In the genomic region with DNA sequence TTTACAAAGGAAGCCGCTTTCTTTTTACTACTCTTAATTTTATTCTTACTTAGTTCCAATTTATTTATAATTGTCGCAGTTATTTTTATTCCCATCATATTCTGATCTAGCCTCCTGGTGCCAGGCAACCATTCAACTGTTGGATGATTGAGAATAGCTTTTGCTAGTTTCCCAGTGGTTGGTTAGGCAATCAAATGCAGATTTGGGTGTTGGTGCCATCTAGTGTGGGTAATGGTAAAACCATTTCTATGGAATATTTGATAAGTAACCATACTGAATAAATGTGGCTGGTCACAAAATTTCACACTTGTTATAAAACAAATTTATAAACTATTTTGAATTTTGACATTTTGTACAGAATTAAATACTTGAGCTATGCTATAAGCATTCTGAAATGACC, we compare ENCODE assay signal across 9 mouse cellular contexts. TPM values are rescaled to one million over a fixed set of nuclear protein-coding genes. Genes with fewer than 3 reads are reported as not detected.
DNase-seq lines count a peak whose midpoint lies in the region; ATAC-seq and TF ChIP-seq lines count a peak whose summit lies in the region.
"Had no signal": no experiment of that assay in that cellular context is flagged by ENCODE, and none has a peak within 500 bp of the region (broad histone marks: within the 10 kb centered on the region; RNA-seq: fewer than 3 reads in every experiment).

No protein-coding gene starts in this region.

- 92% methylated on average over 2 of the region's 2 CpGs for WGBS in kidney, embryonic 14.5 days

- DNase-seq in cerebellum, adult 9-10 months, result peak; percentile 61
- no peak for DNase-seq in cerebellum, adult 11-12 months
- peak; percentile 25 for DNase-seq in kidney, postnatal 10 days
- DNase-seq in gastrocnemius, postnatal 36 days, result no peak
- no peak for DNase-seq in testis, postnatal 14 days (ENCODE audit: low spot score)

- H3K79me2 ChIP-seq in C2C12 (ENCODE audit: control insufficient read depth, insufficient read depth), result peaks cover 100% of the 10 kb centered on the region

- no peaks in the 10 kb centered on the region for H3K27me3 ChIP-seq in kidney, embryonic 14.5 days (ENCODE audit: control insufficient read depth, insufficient read depth, low read length)
- H3K27me3 ChIP-seq in C2C12 (ENCODE audit: control insufficient read depth, insufficient read depth, insufficient read length), result no peaks in the 10 kb centered on the region
- H3K27me3 ChIP-seq: embryonic facial prominence, embryonic 13.5 days had no signal

- peaks cover 6% of the 10 kb centered on the region; the same call in 1 of the 2 replicates for H3K4me1 ChIP-seq in kidney, embryonic 14.5 days (ENCODE audit: control insufficient read depth, insufficient read depth, low read length)

- no peak for TF ChIP-seq CTCF in C2C12 (IDR thresholded peaks at IDR 0.05; ENCODE audit: control insufficient read depth, insufficient read depth, insufficient read length)

- no peak overlapping the region for H3ac ChIP-seq in C2C12 (ENCODE audit: control insufficient read depth, insufficient read length, low read depth)

- no peak overlapping the region for H3K9ac ChIP-seq in kidney, embryonic 14.5 days (ENCODE audit: low read depth, low read length)
- H3K9ac ChIP-seq: embryonic facial prominence, embryonic 13.5 days had no signal

- intact Hi-C loops in gastrocnemius, postnatal 36 days (cut with DNase I), result loop anchor here (2.0 to 5.0 kb wide), 2 partner anchors 170 to 508 kb away; no protein-coding TSS in a partner anchor

- no peak overlapping the region for H3K4me3 ChIP-seq in kidney, embryonic 14.5 days (ENCODE audit: low read length)
- H3K4me3 ChIP-seq in C2C12 (ENCODE audit: insufficient read depth, poor library complexity, severe bottlenecking), result no peak overlapping the region
- H3K4me3 ChIP-seq: embryonic facial prominence, embryonic 13.5 days had no signal

- peaks cover 97% of the 10 kb centered on the region for H3K79me3 ChIP-seq in C2C12 (ENCODE audit: low read depth)

- peaks cover 3% of the 10 kb centered on the region; the same call in 1 of the 2 replicates for H3K36me3 ChIP-seq in kidney, embryonic 14.5 days (ENCODE audit: control insufficient read depth, insufficient read depth, low read length)
- peaks cover 36% of the 10 kb centered on the region for H3K36me3 ChIP-seq in C2C12 (ENCODE audit: control insufficient read depth, insufficient read depth)

- no peaks in the 10 kb centered on the region for H3K9me3 ChIP-seq in kidney, embryonic 14.5 days (ENCODE audit: control insufficient read depth, low read length)
- H3K9me3 ChIP-seq: embryonic facial prominence, embryonic 13.5 days had no signal

- H3K27ac ChIP-seq in kidney, embryonic 14.5 days (ENCODE audit: low read depth, low read length), result no peak overlapping the region
- H3K27ac ChIP-seq: embryonic facial prominence, embryonic 13.5 days had no signal

- ATAC-seq in kidney, embryonic 14.5 days (ENCODE audit: low FRiP score, low TSS enrichment), result no peak
- ATAC-seq in granulocyte monocyte progenitor cell, adult 5-6 weeks (replicated peaks; ENCODE audit: poor library complexity, severe bottlenecking), result 0 out of 2 replicates have a peak, but pooled peaks have one; percentile 31

- H3K4me2 ChIP-seq in kidney, embryonic 14.5 days (replicated peaks; ENCODE audit: low read depth, low read length), result no peak overlapping the region
- H3K4me2 ChIP-seq: embryonic facial prominence, embryonic 13.5 days had no signal

TF ChIP-seq in C2C12, 6 proteins besides CTCF, POLR2A, EP300 and RAD21:
- TF ChIP-seq CEBPB (IDR thresholded peaks at IDR 0.05; ENCODE audit: low read depth) (peak; percentile 82), MAX (IDR thresholded peaks at IDR 0.05) (no peak), MYOG (IDR thresholded peaks at IDR 0.05; ENCODE audit: control insufficient read depth, extremely low read depth, insufficient read length) (no peak)

RNA-seq across cellular contexts. Expression of a gene that starts 22.0 kb away (rescaled TPM):
- 42.2 and 70.6 TPM in 2 replicates for polyA plus RNA-seq in kidney, embryonic 14.5 days (2014; fragmentation: Nextera tagmentation; extraction: Ambion mirVana)
- 213 TPM for polyA plus RNA-seq in C2C12 (2012; fragmentation: generic; extraction: Trizol)
- 61.8 and 68.1 TPM in 2 replicates for total RNA-seq in granulocyte monocyte progenitor cell, adult 5-6 weeks (2014; fragmentation: Nextera tagmentation)
- 60.3 and 62.0 TPM in 2 replicates for total RNA-seq in granulocyte monocyte progenitor cell, adult 5-6 weeks (2017)
- 100 to 1,000 TPM; 660 to 716 TPM for total RNA-seq in gastrocnemius, postnatal 36 days (2021)

Comparison
In these comparisons a context has a peak if more than half of its experiments do, and no peak if none do; other contexts are left out.
1. DNase-seq: peak in cerebellum, adult 9-10 months (single experiment) and kidney, postnatal 10 days (single experiment); none in cerebellum, adult 11-12 months (single experiment), gastrocnemius, postnatal 36 days (0 of 2) and testis, postnatal 14 days (single experiment).
2. RNA of a gene that starts 22.0 kb away (total RNA-seq): 660 to 716 TPM in gastrocnemius, postnatal 36 days; 60.3 to 68.1 TPM in granulocyte monocyte progenitor cell, adult 5-6 weeks; every median in the first group is over 4 times any median in the second.